Mouse (Mus musculus): ENCODE measurements around the gene Ppp1r12b.

DNA sequence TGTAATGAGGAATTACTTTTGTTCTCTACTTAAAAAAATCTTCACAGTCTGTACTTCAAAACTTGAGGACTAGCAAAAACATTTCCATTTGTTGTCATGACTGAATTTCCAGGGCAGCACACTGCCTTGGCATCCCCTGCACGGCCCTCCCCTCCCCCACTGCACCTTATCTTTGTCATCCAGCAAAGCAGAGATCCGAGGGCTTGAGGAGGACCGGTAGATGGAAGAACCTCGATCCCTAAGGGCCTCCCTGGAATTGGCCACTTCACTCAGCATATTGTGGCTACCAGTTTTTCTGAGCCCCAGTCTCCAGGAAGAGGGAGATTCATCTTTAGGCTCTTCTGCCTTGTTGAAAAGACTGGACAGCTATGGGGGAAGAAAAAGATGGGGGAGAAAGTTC, 79.9 kb downstream of the Ppp1r12b start:
- TF ChIP-seq CTCF (IDR thresholded peaks at IDR 0.05; ENCODE audit: borderline replicate concordance, insufficient read depth, low read depth, low read length) = no peak
- no peak for TF ChIP-seq POLR2A (IDR thresholded peaks at IDR 0.05; ENCODE audit: borderline replicate concordance, insufficient read depth, low read length)
